Mouse (Mus musculus): ENCODE results near the gene Etfbkmt. TPM values are rescaled to one million over a fixed set of nuclear protein-coding genes. Genes with fewer than 3 reads are reported as not detected.
"Not testable (repeated sequence)": the region's sequence is repeated elsewhere in the genome, so short reads cannot be mapped to it uniquely, and the experiment has no call there.

The Etfbkmt gene
- total RNA-seq, 2 experiments from 2014 or later, result 9.6 to 14.6 TPM

- intact Hi-C loops (cut with DNase I), result no loop called here
- DNase-seq, result no peak
These were observed 34.4 kb downstream of the Etfbkmt start for GRCm38 (mm10) chr6:149173831-149174625.

- DNase-seq, result no peak
- intact Hi-C loops (cut with DNase I), result no loop called here
These were observed 35.4 kb downstream of the Etfbkmt start for GRCm38 (mm10) chr6:149174932-149175570.

GRCm38 (mm10) chr6:149179064-149179463 is 39.4 kb downstream of the Etfbkmt start:
- intact Hi-C loops (cut with DNase I), result no loop called here
- DNase-seq, result no peak

- intact Hi-C loops (cut with DNase I), result no loop called here
- no peak for DNase-seq
These were observed 44.4 kb downstream of the Etfbkmt start for GRCm38 (mm10) chr6:149184007-149184406.

GRCm38 (mm10) chr6:149187371-149187770 is 47.7 kb downstream of the Etfbkmt start:
- intact Hi-C loops (cut with DNase I), result loop anchor here (5.0 kb wide), 3 partner anchors 45 to 190 kb away; no protein-coding TSS in a partner anchor
- DNase-seq, result no peak

- intact Hi-C loops (cut with DNase I), result loop anchor here (5.0 kb wide), 3 partner anchors 46 to 189 kb away; no protein-coding TSS in a partner anchor
These were observed 48.6 kb downstream of the Etfbkmt start, which contains the start of gene Amn1 for GRCm38 (mm10) chr6:149188041-149188924. Gene Amn1, minus strand, starts transcription at chr6:149188712.

GRCm38 (mm10) chr6:149188925-149189257 is 49.2 kb downstream of the Etfbkmt start:
- DNase-seq, result no peak
- intact Hi-C loops (cut with DNase I), result loop anchor here (5.0 kb wide), 3 partner anchors 47 to 188 kb away; no protein-coding TSS in a partner anchor

More at GRCm38 (mm10) chr6:149188041-149188924, 48.6 kb downstream of the Etfbkmt start, which contains the start of gene Amn1:
- DNase-seq, result peak; percentile 90 to 96

GRCm38 (mm10) chr6:149189340-149189922 is 49.8 kb downstream of the Etfbkmt start:
- DNase-seq, result no peak
- intact Hi-C loops (cut with DNase I), result loop anchor here (5.0 kb wide), 3 partner anchors 47 to 188 kb away; no protein-coding TSS in a partner anchor

GRCm38 (mm10) chr6:149191951-149192350 is 52.3 kb downstream of the Etfbkmt start:
- DNase-seq; intact Hi-C loops (cut with DNase I): not testable (repeated sequence)

GRCm38 (mm10) chr6:149193276-149193905 is 53.7 kb downstream of the Etfbkmt start:
- intact Hi-C loops (cut with DNase I), result no loop called here
- no peak for DNase-seq

- intact Hi-C loops (cut with DNase I), result no loop called here
- DNase-seq, result no peak
These were observed 57.5 kb downstream of the Etfbkmt start for GRCm38 (mm10) chr6:149197116-149197515.

- DNase-seq, result no peak
- intact Hi-C loops (cut with DNase I), result no loop called here
These were observed 58.9 kb downstream of the Etfbkmt start for GRCm38 (mm10) chr6:149198572-149198971.

Other genes starting within 250 kb of the Etfbkmt start
- 1 to 10 TPM; 3.3 to 5.0 TPM for gene Caprin2, start 243.6 kb upstream of the Etfbkmt start, total RNA-seq (2021)
- 1 to 10 TPM in 1 of 2 experiments, under 1 TPM in 1; 0.54 to 1.3 TPM for gene Sinhcaf, start 193.4 kb upstream of the Etfbkmt start, total RNA-seq (2021)
- 1 to 10 TPM; 4.7 to 5.1 TPM for gene Dennd5b, start 38.2 kb upstream of the Etfbkmt start, total RNA-seq (2021)
- not detected for gene Gm10203, start 9.7 kb upstream of the Etfbkmt start, total RNA-seq (2021)
- 10 to 100 TPM in 1 of 2 experiments, 1 to 10 TPM in 1; 9.6 to 10.2 TPM for gene Amn1, start 48.9 kb downstream of the Etfbkmt start, total RNA-seq (2021)
- 10 to 100 TPM; 13.3 to 14.5 TPM for gene Resf1, start 169.6 kb downstream of the Etfbkmt start, total RNA-seq (2021)